18 mouse cellular contexts compared by ENCODE assay signal in genomic region chr14:48049698-48050459, GRCm38 (mm10).
DNase-seq lines count a peak whose midpoint lies in the region; ATAC-seq and TF ChIP-seq lines count a peak whose summit lies in the region.
"Had no signal": no experiment of that assay in that cellular context is flagged by ENCODE, and none has a peak within 500 bp of the region (broad histone marks: within the 10 kb centered on the region; RNA-seq: fewer than 3 reads in every experiment).

No protein-coding gene starts in this region.

- no peaks in the 10 kb centered on the region for H3K36me3 ChIP-seq in embryonic facial prominence, embryonic 14.5 days (ENCODE audit: control insufficient read depth, insufficient read depth, low read length)
- H3K36me3 ChIP-seq in embryonic facial prominence, embryonic 10.5 days (replicated peaks), result no peaks in the 10 kb centered on the region
- H3K36me3 ChIP-seq in kidney, postnatal 0 days (ENCODE audit: insufficient read depth, low read length), result no peaks in the 10 kb centered on the region
- H3K36me3 ChIP-seq: hindbrain, embryonic 15.5 days; limb, embryonic 13.5 days; midbrain, embryonic 10.5 days had no signal

- 73% methylated on average over 5 of the region's 5 CpGs for WGBS in embryonic facial prominence, embryonic 14.5 days
- 87% methylated on average over 5 of the region's 5 CpGs for WGBS in embryonic facial prominence, embryonic 10.5 days
- WGBS in kidney, postnatal 0 days, result 67% methylated on average over 5 of the region's 5 CpGs

- peak; percentile 17 for DNase-seq in embryonic facial prominence, embryonic 14.5 days (ENCODE audit: low spot score)
- DNase-seq in embryonic facial prominence, embryonic 10.5 days (ENCODE audit: low spot score), result no peak
- peak; percentile 10 for DNase-seq in kidney, postnatal 0 days (ENCODE audit: low spot score)
- no peak for DNase-seq in kidney, adult 11 months
- peak; percentile 42 for DNase-seq in kidney, postnatal 14 days
- peak; percentile 48 for DNase-seq in lung, postnatal 14 days
- no peak for DNase-seq in left cerebral cortex, adult 18-20 months (ENCODE audit: low spot score in 2 of 2)
- DNase-seq: adrenal gland, postnatal 14 days; cerebellum, adult 18-20 months; cerebellum, postnatal 36 days; right cerebral cortex, postnatal 4 days; thymus, postnatal 14 days had no signal

- H3K4me1 ChIP-seq in embryonic facial prominence, embryonic 14.5 days (ENCODE audit: control insufficient read depth, insufficient read depth, low read length), result peaks cover 3% of the 10 kb centered on the region; the same call in 1 of the 2 replicates
- H3K4me1 ChIP-seq in embryonic facial prominence, embryonic 10.5 days, result peaks cover 20% of the 10 kb centered on the region
- no peaks in the 10 kb centered on the region for H3K4me1 ChIP-seq in kidney, postnatal 0 days (replicated peaks; ENCODE audit: insufficient read depth, low read length)
- H3K4me1 ChIP-seq: hindbrain, embryonic 15.5 days had no signal

- no peak for ATAC-seq in embryonic facial prominence, embryonic 14.5 days (ENCODE audit: low read depth)
- ATAC-seq in kidney, postnatal 0 days (replicated peaks; ENCODE audit: low FRiP score, low read depth), result no peak
- ATAC-seq in CD4-positive, CD25-positive, alpha-beta regulatory T cell, adult 4 months, result no peak
- ATAC-seq: intestine, embryonic 16.5 days had no signal

- no peak overlapping the region for H3K9ac ChIP-seq in embryonic facial prominence, embryonic 14.5 days (ENCODE audit: low read depth, low read length)
- H3K9ac ChIP-seq in kidney, postnatal 0 days (ENCODE audit: low read depth, low read length), result no peak overlapping the region
- H3K9ac ChIP-seq: hindbrain, embryonic 15.5 days; limb, embryonic 13.5 days had no signal

- no peak for TF ChIP-seq CTCF in kidney, postnatal 0 days (IDR thresholded peaks at IDR 0.05; ENCODE audit: low read depth)

- H3K4me3 ChIP-seq in embryonic facial prominence, embryonic 14.5 days (ENCODE audit: low read depth, low read length), result no peak overlapping the region
- H3K4me3 ChIP-seq in embryonic facial prominence, embryonic 10.5 days, result no peak overlapping the region
- no peak overlapping the region for H3K4me3 ChIP-seq in kidney, postnatal 0 days (replicated peaks; ENCODE audit: low read depth, low read length)
- H3K4me3 ChIP-seq: hindbrain, embryonic 15.5 days; limb, embryonic 13.5 days; midbrain, embryonic 10.5 days had no signal

- H3K27me3 ChIP-seq in embryonic facial prominence, embryonic 14.5 days (replicated peaks; ENCODE audit: control insufficient read depth, insufficient read depth, low read length), result no peaks in the 10 kb centered on the region
- no peaks in the 10 kb centered on the region for H3K27me3 ChIP-seq in embryonic facial prominence, embryonic 10.5 days (replicated peaks; ENCODE audit: low read depth, poor library complexity, severe bottlenecking)
- no peaks in the 10 kb centered on the region for H3K27me3 ChIP-seq in kidney, postnatal 0 days (ENCODE audit: insufficient read depth, low read length)
- H3K27me3 ChIP-seq: CH12.LX; hindbrain, embryonic 15.5 days; limb, embryonic 13.5 days had no signal

- H3K9me3 ChIP-seq in embryonic facial prominence, embryonic 14.5 days (ENCODE audit: control insufficient read depth, low read length), result no peaks in the 10 kb centered on the region
- H3K9me3 ChIP-seq in embryonic facial prominence, embryonic 10.5 days, result no peaks in the 10 kb centered on the region
- no peaks in the 10 kb centered on the region; the same call in 1 of the 2 replicates for H3K9me3 ChIP-seq in kidney, postnatal 0 days (replicated peaks; ENCODE audit: low read length)
- H3K9me3 ChIP-seq: hindbrain, embryonic 15.5 days; limb, embryonic 13.5 days; midbrain, embryonic 10.5 days had no signal

- H3K4me2 ChIP-seq in embryonic facial prominence, embryonic 14.5 days (ENCODE audit: low read depth, low read length), result no peak overlapping the region
- H3K4me2 ChIP-seq in kidney, postnatal 0 days (ENCODE audit: low read length), result no peak overlapping the region
- H3K4me2 ChIP-seq: hindbrain, embryonic 15.5 days; limb, embryonic 13.5 days had no signal

- H3K27ac ChIP-seq in embryonic facial prominence, embryonic 14.5 days (replicated peaks; ENCODE audit: low read depth, low read length), result no peak overlapping the region
- H3K27ac ChIP-seq in embryonic facial prominence, embryonic 10.5 days (replicated peaks), result no peak overlapping the region
- H3K27ac ChIP-seq in kidney, postnatal 0 days, result no peak overlapping the region
- H3K27ac ChIP-seq: hindbrain, embryonic 15.5 days; limb, embryonic 13.5 days; midbrain, embryonic 10.5 days had no signal

Comparison
In these comparisons a context has a peak if more than half of its experiments do, and no peak if none do; other contexts are left out.
1. DNase-seq: peak in embryonic facial prominence, embryonic 14.5 days (single experiment), kidney, postnatal 0 days (single experiment), kidney, postnatal 14 days (single experiment) and lung, postnatal 14 days (single experiment); none in embryonic facial prominence, embryonic 10.5 days (single experiment), kidney, adult 11 months (single experiment) and left cerebral cortex, adult 18-20 months (0 of 2).